Mouse (Mus musculus): ENCODE results near the gene Diexf. TPM values are rescaled to one million over a fixed set of nuclear protein-coding genes. Genes with fewer than 3 reads are reported as not detected.

The Diexf gene
- polyA plus RNA-seq, 1 experiment from 2014 or later, result 9.7 TPM

DNA sequence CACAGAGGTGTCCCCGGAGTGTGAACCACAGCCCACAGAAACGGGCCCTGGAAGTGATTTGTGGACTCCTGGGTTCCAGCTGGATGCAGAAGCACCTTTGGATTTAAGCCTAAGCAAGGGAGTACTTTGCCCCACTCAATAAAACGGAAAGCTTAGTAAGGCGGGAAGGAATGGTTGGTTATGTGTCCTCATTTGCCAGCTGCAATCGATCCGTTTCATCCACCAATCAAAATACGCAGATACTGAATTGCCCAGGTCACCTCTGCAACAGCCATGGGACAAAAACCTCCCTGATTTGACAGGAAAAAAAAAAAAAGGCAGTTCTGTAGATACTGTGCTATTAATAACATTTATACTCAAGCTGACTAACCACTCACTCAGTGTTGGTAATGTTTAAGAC, 47.0 kb downstream of the Diexf start:
- Histone ChIP-seq H3K27me3 (no peaks in the 10 kb centered on the region), H3K36me3 (replicated peaks) (no peaks in the 10 kb centered on the region), H3K4me1 (peaks cover 22% of the 10 kb centered on the region), H3K27ac (peak overlapping the region; percentile 72; the same call in 1 of the 2 replicates), H3K4me3 (replicated peaks) (no peak overlapping the region), H3K9me3 (no peaks in the 10 kb centered on the region), H3K4me2 (no peak overlapping the region), H3K9ac (no peak overlapping the region)
- no peak for ATAC-seq (ENCODE audit: low FRiP score)
- 70% methylated on average over 7 of the region's 7 CpGs for WGBS

GRCm38 (mm10) chr1:193082311-193082921, 47.7 kb downstream of the Diexf start:
- Histone ChIP-seq H3K27ac (peak overlapping the region; percentile 72), H3K4me2 (no peak overlapping the region), H3K9ac (no peak overlapping the region), H3K4me1 (peaks cover 22% of the 10 kb centered on the region), H3K27me3 (no peaks in the 10 kb centered on the region), H3K9me3 (no peaks in the 10 kb centered on the region), H3K4me3 (replicated peaks) (no peak overlapping the region), H3K36me3 (replicated peaks) (no peaks in the 10 kb centered on the region)
- peak; percentile 60; the same call in 1 of the 2 replicates for ATAC-seq (ENCODE audit: low FRiP score)
- 21% methylated on average over 10 of the region's 10 CpGs for WGBS

- no peaks in the 10 kb centered on the region for H3K27me3 ChIP-seq
- ATAC-seq (ENCODE audit: low FRiP score), result no peak
- H3K4me1 ChIP-seq, result no peaks in the 10 kb centered on the region
- H3K4me3 ChIP-seq (replicated peaks), result no peak overlapping the region
- no peak overlapping the region for H3K4me2 ChIP-seq
- H3K27ac ChIP-seq, result no peak overlapping the region
- WGBS, result 90% methylated on average over 3 of the region's 3 CpGs
- no peak overlapping the region for H3K9ac ChIP-seq
- H3K9me3 ChIP-seq, result no peaks in the 10 kb centered on the region
- no peaks in the 10 kb centered on the region for H3K36me3 ChIP-seq (replicated peaks)
These were observed 67.5 kb downstream of the Diexf start for GRCm38 (mm10) chr1:193062618-193063017.

GRCm38 (mm10) chr1:193060167-193060566, 69.9 kb downstream of the Diexf start:
- no peaks in the 10 kb centered on the region for H3K36me3 ChIP-seq (replicated peaks)
- WGBS, result 92% methylated on average over 2 of the region's 2 CpGs
- ATAC-seq (ENCODE audit: low FRiP score), result no peak
- H3K27ac ChIP-seq, result no peak overlapping the region
- no peaks in the 10 kb centered on the region for H3K4me1 ChIP-seq
- H3K9ac ChIP-seq, result no peak overlapping the region
- H3K27me3 ChIP-seq, result no peaks in the 10 kb centered on the region
- H3K4me3 ChIP-seq (replicated peaks), result no peak overlapping the region
- H3K9me3 ChIP-seq, result no peaks in the 10 kb centered on the region
- H3K4me2 ChIP-seq, result no peak overlapping the region

DNA sequence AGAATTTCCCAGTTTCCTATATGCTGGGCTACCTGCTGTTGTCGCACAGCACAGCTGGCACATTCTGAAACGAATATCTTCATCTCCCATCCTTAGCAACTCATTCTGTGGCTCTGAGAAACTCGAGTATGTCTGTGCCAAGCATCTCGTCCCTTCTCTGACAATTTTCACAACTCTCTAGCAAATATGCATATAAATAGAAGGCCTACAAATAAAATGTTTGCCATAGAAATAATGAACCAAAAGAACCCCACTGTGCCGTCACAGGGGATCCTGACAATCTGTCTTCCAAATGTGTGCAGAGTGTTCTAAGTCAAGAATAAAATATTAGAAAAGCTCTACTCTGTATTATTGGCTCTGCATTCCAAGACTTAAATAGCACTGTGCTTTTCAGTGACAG, 70.5 kb downstream of the Diexf start:
- Histone ChIP-seq H3K27me3 (no peaks in the 10 kb centered on the region), H3K4me2 (no peak overlapping the region), H3K36me3 (replicated peaks) (no peaks in the 10 kb centered on the region), H3K4me1 (no peaks in the 10 kb centered on the region), H3K27ac (no peak overlapping the region), H3K4me3 (replicated peaks) (no peak overlapping the region), H3K9ac (no peak overlapping the region), H3K9me3 (no peaks in the 10 kb centered on the region)
- 73% methylated on average over 5 of the region's 5 CpGs for WGBS
- no peak for ATAC-seq (ENCODE audit: low FRiP score)

DNA sequence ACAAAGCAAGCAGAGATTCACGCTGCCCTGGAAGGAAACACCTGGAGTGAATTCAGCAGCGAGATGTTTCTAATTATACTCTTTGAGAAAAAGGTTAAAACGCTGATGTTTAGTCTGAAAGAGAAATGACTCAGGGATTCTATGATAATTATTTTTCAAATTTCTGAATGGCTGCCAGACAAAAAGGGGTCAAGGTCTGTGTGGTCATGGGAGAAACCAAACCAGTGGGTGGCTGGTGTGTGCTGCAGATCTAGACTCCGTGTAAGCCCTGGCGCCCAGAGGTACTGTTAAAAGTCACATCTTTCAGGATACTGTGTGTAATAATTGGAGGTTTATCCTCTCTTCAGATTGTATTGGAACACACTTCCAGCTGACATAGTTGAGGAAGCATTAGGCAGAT, 75.7 kb downstream of the Diexf start:
- H3K27ac ChIP-seq, result no peak overlapping the region
- no peak for ATAC-seq (ENCODE audit: low FRiP score)
- no peak overlapping the region for H3K4me2 ChIP-seq
- no peak overlapping the region for H3K9ac ChIP-seq
- no peak overlapping the region for H3K4me3 ChIP-seq (replicated peaks)
- H3K36me3 ChIP-seq (replicated peaks), result no peaks in the 10 kb centered on the region
- no peaks in the 10 kb centered on the region for H3K4me1 ChIP-seq
- H3K9me3 ChIP-seq, result no peaks in the 10 kb centered on the region
- no peaks in the 10 kb centered on the region for H3K27me3 ChIP-seq
- 77% methylated on average over 5 of the region's 5 CpGs for WGBS

- no peaks in the 10 kb centered on the region for H3K9me3 ChIP-seq
- WGBS, result 83% methylated on average over 5 of the region's 5 CpGs
- H3K4me2 ChIP-seq, result no peak overlapping the region
- H3K4me3 ChIP-seq (replicated peaks), result no peak overlapping the region
- H3K27ac ChIP-seq, result no peak overlapping the region
- H3K27me3 ChIP-seq, result no peaks in the 10 kb centered on the region
- no peak overlapping the region for H3K9ac ChIP-seq
- H3K4me1 ChIP-seq, result no peaks in the 10 kb centered on the region
- no peak for ATAC-seq (ENCODE audit: low FRiP score)
- no peaks in the 10 kb centered on the region for H3K36me3 ChIP-seq (replicated peaks)
These were observed 77.0 kb downstream of the Diexf start for GRCm38 (mm10) chr1:193053065-193053464.

DNA sequence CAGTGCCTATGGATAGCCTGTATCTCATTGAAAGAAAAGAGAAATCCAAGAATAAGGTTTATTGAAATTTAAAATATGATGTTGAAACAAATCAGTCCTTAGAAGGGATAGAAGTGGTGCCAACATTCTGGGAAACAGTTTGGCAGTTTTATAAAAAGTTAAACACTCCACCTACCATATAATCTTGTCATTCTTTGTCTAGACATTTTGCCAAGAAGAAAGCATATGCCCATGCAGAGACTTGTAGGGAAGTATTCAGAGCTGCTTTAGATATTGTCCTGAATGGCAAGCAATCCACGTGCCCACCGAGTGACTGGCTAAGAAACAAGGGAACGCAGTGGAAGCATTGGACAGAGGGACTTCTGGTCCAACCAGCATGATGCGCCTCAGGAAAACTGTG, 82.5 kb downstream of the Diexf start:
- Histone ChIP-seq H3K4me2 (no peak overlapping the region), H3K9ac (no peak overlapping the region), H3K9me3 (no peaks in the 10 kb centered on the region), H3K36me3 (replicated peaks) (no peaks in the 10 kb centered on the region), H3K27me3 (no peaks in the 10 kb centered on the region), H3K4me1 (no peaks in the 10 kb centered on the region), H3K27ac (no peak overlapping the region), H3K4me3 (replicated peaks) (no peak overlapping the region)
- 88% methylated on average over 4 of the region's 4 CpGs for WGBS
- no peak for ATAC-seq (ENCODE audit: low FRiP score)

- ATAC-seq (ENCODE audit: low FRiP score), result no peak
- Histone ChIP-seq H3K27me3 (no peaks in the 10 kb centered on the region), H3K4me3 (replicated peaks) (no peak overlapping the region), H3K9me3 (no peaks in the 10 kb centered on the region), H3K4me2 (no peak overlapping the region), H3K36me3 (replicated peaks) (no peaks in the 10 kb centered on the region), H3K27ac (no peak overlapping the region), H3K9ac (no peak overlapping the region), H3K4me1 (no peaks in the 10 kb centered on the region)
- WGBS, result 55% methylated on average over 3 of the region's 3 CpGs
These were observed 87.2 kb downstream of the Diexf start for GRCm38 (mm10) chr1:193042760-193043295.

Other genes starting within 250 kb of the Diexf start
- gene Syt14, start 94.5 kb downstream of the Diexf start, polyA plus RNA-seq (2016; fragmentation: Nextera tagmentation; extraction: Ambion mirVana), result 9.2 and 9.8 TPM in 2 replicates
- 1.6 and 2.0 TPM in 2 replicates for gene Irf6, start 22.8 kb upstream of the Diexf start, polyA plus RNA-seq (2016; fragmentation: Nextera tagmentation; extraction: Ambion mirVana)
- 15.1 and 16.0 TPM in 2 replicates for gene A130010J15Rik, start 37.8 kb upstream of the Diexf start, polyA plus RNA-seq (2016; fragmentation: Nextera tagmentation; extraction: Ambion mirVana)
- 0.31 and 1.0 TPM in 2 replicates for gene Traf3ip3, start 71.4 kb upstream of the Diexf start, polyA plus RNA-seq (2016; fragmentation: Nextera tagmentation; extraction: Ambion mirVana)
- gene Lamb3, start 77.4 kb upstream of the Diexf start, polyA plus RNA-seq (2016; fragmentation: Nextera tagmentation; extraction: Ambion mirVana), result 0.31 and 0.77 TPM in 2 replicates
- gene Hsd11b1, start 133.8 kb upstream of the Diexf start, polyA plus RNA-seq (2016; fragmentation: Nextera tagmentation; extraction: Ambion mirVana), result not detected in 2 replicates
- gene G0s2, start 142.9 kb upstream of the Diexf start, polyA plus RNA-seq (2016; fragmentation: Nextera tagmentation; extraction: Ambion mirVana), result 6.3 and 6.9 TPM in 2 replicates
- gene Camk1g, start 240.0 kb upstream of the Diexf start, polyA plus RNA-seq (2016; fragmentation: Nextera tagmentation; extraction: Ambion mirVana), result 20.5 and 20.6 TPM in 2 replicates

All from forebrain, embryonic 12.5 days (tissue).